Mouse (Mus musculus): Measurements from ENCODE around the gene Dqx1. TPM values are rescaled to one million over a fixed set of nuclear protein-coding genes. Genes with fewer than 3 reads are reported as not detected.

Dqx1 gene
- 1 to 10 TPM; 6.6 to 7.1 TPM for total RNA-seq (2023)

DNA sequence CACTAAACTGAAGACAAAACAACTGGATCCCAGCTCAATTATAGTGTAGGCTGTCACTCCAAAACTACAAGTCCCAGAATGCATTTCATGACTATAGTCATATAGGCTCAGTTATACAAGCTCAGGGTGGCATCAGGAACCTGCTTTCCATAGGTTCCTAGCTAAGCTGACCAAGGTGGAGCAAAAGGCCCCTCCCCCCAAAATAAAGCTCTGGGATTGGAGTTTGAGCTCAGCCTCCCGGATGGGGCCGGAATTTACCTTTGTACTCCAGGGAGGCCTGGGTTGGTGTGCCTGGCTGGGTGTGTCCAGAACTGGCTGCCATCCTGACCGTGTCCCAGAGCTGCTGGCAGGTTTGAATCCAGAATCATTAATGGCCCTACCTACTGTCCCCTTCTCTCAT is at the start of gene Dqx1:
TSS of gene Dqx1 (plus strand) at position 55 of the 400 bp plus-strand sequence.

GRCm38 (mm10) chr6:83033249-83034185 is 24.1 kb upstream of the Dqx1 start, which contains the start of the genes Dok1 and Loxl3:
Gene Dok1, minus strand, starts transcription at chr6:83033471.
Gene Loxl3, plus strand, starts transcription at chr6:83034173.

GRCm38 (mm10) chr6:83054074-83054851 is 3.4 kb upstream of the Dqx1 start, which contains the start of gene Aup1:
Gene Aup1, plus strand, starts transcription at chr6:83054521.

GRCm38 (mm10) chr6:83054871-83055431 is 2.7 kb upstream of the Dqx1 start, which contains the start of gene Htra2:
Gene Htra2, minus strand, starts transcription at chr6:83055273.

GRCm38 (mm10) chr6:83070247-83070310 is 12.4 kb downstream of the Dqx1 start, which contains the start of gene Tlx2:
Gene Tlx2, minus strand, starts transcription at chr6:83070293.

GRCm38 (mm10) chr6:83077630-83078323 is 20.1 kb downstream of the Dqx1 start, which contains the start of gene Pcgf1:
Gene Pcgf1, plus strand, starts transcription at chr6:83077869.

DNA sequence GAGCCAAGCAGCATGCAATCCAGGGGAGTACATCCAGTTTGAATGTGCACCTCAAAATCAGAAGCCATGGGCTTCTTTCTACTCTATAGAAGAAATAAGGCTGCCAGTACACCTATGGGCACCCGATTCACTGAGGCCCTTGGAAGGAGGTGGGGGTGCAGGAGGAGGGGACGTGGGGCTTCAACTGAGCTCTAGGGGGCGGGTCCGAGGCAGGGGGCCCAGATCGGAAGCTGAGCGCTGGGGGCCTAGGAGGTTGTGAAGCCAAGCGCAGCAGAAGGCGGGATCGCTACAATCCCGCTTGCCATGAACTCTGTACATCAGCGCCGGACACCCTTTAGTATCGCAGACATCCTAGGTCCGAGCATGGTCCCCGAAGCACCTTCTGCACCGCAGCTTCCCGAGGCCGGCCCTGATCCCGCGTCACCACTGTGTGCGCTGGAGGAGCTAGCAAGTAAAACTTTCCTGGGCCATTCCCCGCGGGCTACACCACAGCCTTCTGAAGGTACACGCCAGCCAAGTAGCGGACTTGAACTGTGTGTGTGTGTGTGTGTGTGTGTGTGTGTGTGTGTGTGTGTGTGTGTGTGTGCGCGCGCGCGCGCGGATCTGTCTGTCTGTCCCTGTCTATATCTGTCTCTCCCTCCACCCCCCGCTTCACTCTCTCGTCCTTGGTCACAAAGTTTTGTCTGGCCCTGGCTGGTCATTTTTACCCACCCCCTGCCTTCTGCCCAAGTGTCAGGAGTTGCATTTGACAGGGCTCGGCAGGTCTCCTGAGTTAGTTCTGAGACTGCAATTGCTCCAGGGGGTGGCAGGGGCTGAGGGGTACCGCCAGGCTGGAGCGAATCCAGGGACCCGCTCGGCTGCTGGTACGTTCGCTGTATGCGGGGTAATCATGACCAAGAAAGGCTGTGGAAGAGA is 28.7 kb downstream of the Dqx1 start, which contains the start of gene Lbx2:
TSS of gene Lbx2 (plus strand) at position 247 of the 915 bp plus-strand sequence.

GRCm38 (mm10) chr6:83101316-83101687 is 43.7 kb downstream of the Dqx1 start, which contains the start of the genes Ccdc142 and Gm42688:
Gene Ccdc142, plus strand, starts transcription at chr6:83101601.
Gene Gm42688, plus strand, starts transcription at chr6:83101617.

DNA sequence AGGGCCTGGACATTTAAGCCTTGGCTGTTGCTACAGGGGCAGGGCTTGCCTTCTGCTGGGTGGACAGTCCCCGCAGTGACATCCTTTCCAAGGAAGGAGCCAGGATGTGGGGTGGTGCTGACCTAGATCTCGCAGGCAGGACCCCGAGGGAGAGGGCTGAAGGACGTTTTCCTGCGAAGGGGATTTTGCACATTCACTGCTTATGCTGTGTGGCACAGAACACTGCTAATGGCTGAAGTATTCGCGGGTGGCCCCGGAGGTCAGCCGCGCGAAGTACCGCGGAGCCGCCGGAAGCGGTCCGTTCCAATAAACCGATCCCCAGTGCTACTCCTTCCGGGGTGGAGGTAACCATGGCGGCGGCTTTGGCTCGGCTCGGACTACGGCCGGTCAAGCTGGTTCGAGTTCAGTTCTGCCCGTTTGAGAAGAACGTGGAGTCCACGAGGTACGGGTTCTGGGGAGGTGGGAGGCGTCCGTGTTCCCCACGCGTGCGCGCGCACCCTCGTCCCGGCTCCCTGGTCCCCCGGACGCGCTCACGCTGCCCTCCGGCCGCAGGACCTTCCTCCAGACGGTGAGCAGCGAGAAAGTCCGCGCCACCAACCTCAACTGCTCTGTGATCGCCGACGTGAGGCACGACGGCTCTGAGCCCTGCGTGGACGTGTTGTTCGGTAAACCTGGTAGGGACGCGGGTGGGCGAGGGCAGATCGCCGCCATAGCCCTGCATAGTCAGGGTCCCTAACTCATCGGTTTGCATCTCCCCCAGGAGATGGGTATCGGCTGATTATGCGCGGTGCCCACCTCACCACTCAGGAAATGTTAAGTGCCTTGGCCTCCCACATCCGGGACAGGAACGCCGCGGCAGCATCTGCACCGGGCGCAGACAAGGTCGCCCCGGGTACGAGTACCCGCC is 51.4 kb downstream of the Dqx1 start, which contains the start of gene Mrpl53:
TSS of gene Mrpl53 (plus strand) at position 279 of the 907 bp plus-strand sequence.

DNA sequence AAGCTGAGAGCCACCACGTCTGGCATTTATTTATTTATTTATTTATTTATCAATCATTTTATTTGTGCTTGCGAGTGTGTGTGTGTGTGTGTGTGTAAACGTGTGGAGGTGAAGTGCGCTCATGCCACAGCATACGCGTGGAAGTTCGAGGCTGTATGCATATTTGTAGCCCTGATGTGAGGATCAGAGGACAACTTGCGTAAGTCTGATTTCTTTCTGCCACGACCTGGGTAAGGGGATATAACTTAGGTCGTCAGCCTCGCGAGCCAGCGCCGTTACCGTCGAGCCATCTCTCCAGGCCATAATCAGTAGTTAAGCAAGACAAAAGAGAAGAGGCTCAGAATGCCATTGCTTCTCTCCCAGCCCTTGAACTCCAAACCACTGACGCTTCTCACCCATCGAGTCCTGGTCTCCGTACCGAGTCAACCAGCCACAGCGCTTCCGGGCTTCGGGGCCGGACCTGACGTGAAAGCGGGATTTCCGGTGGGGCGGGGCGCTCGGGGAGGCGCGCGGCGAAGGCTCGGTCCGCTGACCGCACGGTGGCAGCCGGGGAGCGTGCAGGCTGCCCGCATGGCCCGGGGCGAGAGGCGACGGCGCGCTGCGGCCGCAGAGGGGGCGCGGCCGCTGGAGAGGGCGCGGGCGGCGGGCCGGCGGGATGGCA is 57.5 kb downstream of the Dqx1 start, which contains the start of gene Mogs:
TSS of gene Mogs (plus strand) at position 486 of the 661 bp plus-strand sequence.

Other genes starting within 250 kb of the Dqx1 start
- gene Sema4f, start 118.1 kb upstream of the Dqx1 start, total RNA-seq (2023): 10 to 100 TPM; 19.7 to 22.7 TPM
- 1 to 10 TPM; 2.4 to 4.5 TPM for gene M1ap, start 110.9 kb upstream of the Dqx1 start, total RNA-seq (2023)
- gene Dok1, start 24.4 kb upstream of the Dqx1 start, total RNA-seq (2023): 10 to 100 TPM; 24.4 to 28.8 TPM
- 1 to 10 TPM; 1.1 to 1.5 TPM for gene Loxl3, start 23.7 kb upstream of the Dqx1 start, total RNA-seq (2023)
- 100 to 1,000 TPM; 190 to 202 TPM for gene Aup1, start 3.3 kb upstream of the Dqx1 start, total RNA-seq (2023)
- 10 to 100 TPM; 57.4 to 60.2 TPM for gene Htra2, start 2.6 kb upstream of the Dqx1 start, total RNA-seq (2023)
- not detected for gene Tlx2, start 12.4 kb downstream of the Dqx1 start, total RNA-seq (2023)
- gene Pcgf1, start 20.0 kb downstream of the Dqx1 start, total RNA-seq (2023): 10 to 100 TPM; 18.2 to 18.7 TPM
- gene Lbx2, start 28.5 kb downstream of the Dqx1 start, total RNA-seq (2023): not detected
- 1 to 10 TPM; 2.8 to 6.6 TPM for gene Ccdc142, start 43.8 kb downstream of the Dqx1 start, total RNA-seq (2023)
- 1 to 10 TPM; 5.3 to 6.5 TPM for gene Gm42688, start 43.8 kb downstream of the Dqx1 start, total RNA-seq (2023)
- 10 to 100 TPM; 23.9 to 24.8 TPM for gene Mrpl53, start 51.2 kb downstream of the Dqx1 start, total RNA-seq (2023)
- 10 to 100 TPM; 26.2 to 35.5 TPM for gene Mogs, start 57.7 kb downstream of the Dqx1 start, total RNA-seq (2023)
- 10 to 100 TPM; 34.8 to 39.7 TPM for gene Wbp1, start 63.7 kb downstream of the Dqx1 start, total RNA-seq (2023)
- gene Ino80b, start 67.6 kb downstream of the Dqx1 start, total RNA-seq (2023): 10 to 100 TPM; 17.3 to 17.9 TPM
- under 1 TPM; 0.33 to 0.66 TPM for gene Rtkn, start 77.6 kb downstream of the Dqx1 start, total RNA-seq (2023)
- under 1 TPM; 0.18 to 0.64 TPM for gene Wdr54, start 98.6 kb downstream of the Dqx1 start, total RNA-seq (2023)
- not detected for gene 1700003E16Rik, start 98.6 kb downstream of the Dqx1 start, total RNA-seq (2023)
- gene Dctn1, start 108.1 kb downstream of the Dqx1 start, total RNA-seq (2023): 100 to 1,000 TPM; 129 to 136 TPM
- gene Slc4a5, start 162.0 kb downstream of the Dqx1 start, total RNA-seq (2023): not detected

Data from neutrophil, adult 83 days (primary cell).